In genomic region chr10:94426000-94426920, GRCm38 (mm10) we compare ENCODE assay signal across 8 mouse cellular contexts.
DNase-seq lines count a peak whose midpoint lies in the region; ATAC-seq lines count a peak whose summit lies in the region.
"Had no signal": no experiment of that assay in that cellular context is flagged by ENCODE, and none has a peak within 500 bp of the region (broad histone marks: within the 10 kb centered on the region; RNA-seq: fewer than 3 reads in every experiment).

No protein-coding gene starts in this region.

- 0 out of 2 replicates have a peak overlapping the region, but pooled peaks have one; percentile 11 for H3K4me2 ChIP-seq in hindbrain, embryonic 15.5 days

- peak overlapping the region; percentile 58 for H3K27ac ChIP-seq in hindbrain, embryonic 15.5 days (replicated peaks)

- H3K4me1 ChIP-seq in hindbrain, embryonic 15.5 days (replicated peaks) = no peaks in the 10 kb centered on the region
- H3K4me1 ChIP-seq: megakaryocyte, embryonic 14.5 days had no signal

- H3K9me3 ChIP-seq in hindbrain, embryonic 15.5 days = no peaks in the 10 kb centered on the region

- WGBS in hindbrain, embryonic 15.5 days = 51% methylated on average over 12 of the region's 12 CpGs

- no peak overlapping the region for H3K9ac ChIP-seq in hindbrain, embryonic 15.5 days

- H3K27me3 ChIP-seq in hindbrain, embryonic 15.5 days = no peaks in the 10 kb centered on the region

- H3K36me3 ChIP-seq in hindbrain, embryonic 15.5 days = no peaks in the 10 kb centered on the region

- no peak overlapping the region for H3K4me3 ChIP-seq in hindbrain, embryonic 15.5 days
- H3K4me3 ChIP-seq: megakaryocyte, embryonic 14.5 days had no signal

- peak; percentile 92 for ATAC-seq in hindbrain, embryonic 15.5 days (ENCODE audit: low FRiP score, low read depth)

- DNase-seq in WW6 (ENCODE audit: low read depth, low spot score) = peak; percentile 63
- peak; percentile 39 to 46 for DNase-seq in cerebellum, postnatal 36 days
- DNase-seq in gastrocnemius, adult 8-10 months (ENCODE audit: low spot score in 2 of 2) = peak; percentile 37 to 44
- peak; percentile 39 to 59 for DNase-seq in left cerebral cortex, adult 18-20 months (ENCODE audit: low spot score in 2 of 2)
- peak; percentile 95 for DNase-seq in lung, postnatal 36 days
- peak; percentile 66 for DNase-seq in right cerebral cortex, postnatal 4 days

Comparison
In these comparisons a context has a peak if more than half of its experiments do, and no peak if none do; other contexts are left out.
1. DNase-seq: peak in every context shown above with its lines; median percentile 95 in lung, postnatal 36 days; 66 in right cerebral cortex, postnatal 4 days; 63 in WW6; 49 in left cerebral cortex, adult 18-20 months; 42 in cerebellum, postnatal 36 days; 40 in gastrocnemius, adult 8-10 months.